Mouse (Mus musculus) ES-E14 (cell line): ENCODE measurements around the gene Mlc1. TPM values are rescaled to one million over a fixed set of nuclear protein-coding genes. Genes with fewer than 3 reads are reported as not detected.

ENCODE experiments used
- DNase-seq: peaks from one replicate; pipeline ENCODE4 v3.0.0-alpha.2; 2013; ENCODE audit warnings: low read depth, low spot score
- H3K27ac ChIP-seq: 2 replicates; pipeline ENCODE4 v1.5.1; 2012; ENCODE audit warnings: low read depth, mild to moderate bottlenecking, low read length, moderate library complexity, mixed read lengths; ENCODE audit not compliant: poor library complexity, insufficient read depth, severe bottlenecking
- H3K36me3 ChIP-seq: 2 replicates; pipeline ENCODE4 v1.6.1; 2012; ENCODE audit warnings: mild to moderate bottlenecking, low read length, moderate library complexity, mixed read lengths; ENCODE audit not compliant: control insufficient read depth, poor library complexity, insufficient read depth, severe bottlenecking
- H3K4me1 ChIP-seq, 2 experiments: fragments of 150-350 bp in 1 of 2; sonication (generic) in 1 of 2; 2 replicates each; pipeline ENCODE4 v1.6.1; 2012; ENCODE audit warnings: low read length in 2 of 2, mild to moderate bottlenecking in 1 of 2, mixed read lengths in 1 of 2; ENCODE audit not compliant: control insufficient read depth in 2 of 2, insufficient read depth in 2 of 2, poor library complexity in 1 of 2
- H3K4me3 ChIP-seq, 2 experiments: fragments of 150-350 bp in 1 of 2; sonication (generic) in 1 of 2; 2 replicates each; pipeline ENCODE4 v1.5.1; 2012; ENCODE audit warnings: low read length in 2 of 2, low read depth in 1 of 2, mild to moderate bottlenecking in 1 of 2, mixed read lengths in 1 of 2; ENCODE audit not compliant: insufficient read depth in 1 of 2, poor library complexity in 1 of 2, severe bottlenecking in 1 of 2
- H3K9ac ChIP-seq: 2 replicates; pipeline ENCODE4 v1.6.1; 2012; ENCODE audit warnings: low read depth, mild to moderate bottlenecking, low read length, mixed read lengths; ENCODE audit not compliant: poor library complexity, insufficient read depth, severe bottlenecking
- H3K9me3 ChIP-seq: fragments of 150-350 bp; sonication (generic); 2 replicates; pipeline ENCODE4 v1.6.1; 2012; ENCODE audit warnings: low read depth, mild to moderate bottlenecking, low read length; ENCODE audit not compliant: control insufficient read depth, insufficient read depth
- CHD2 ChIP-seq: IDR thresholded peaks from 2 replicates; pipeline ENCODE4 v1.6.1; 2014; ENCODE audit warnings: mild to moderate bottlenecking, low read depth, low read length, inconsistent platforms
- HCFC1 ChIP-seq: IDR thresholded peaks from 2 replicates; pipeline ENCODE4 v1.6.1; 2012; ENCODE audit warnings: low read length, inconsistent platforms, borderline replicate concordance; ENCODE audit not compliant: insufficient read depth
- MAFK ChIP-seq: IDR thresholded peaks from 2 replicates; pipeline ENCODE4 v1.6.1; 2014; ENCODE audit warnings: mild to moderate bottlenecking, low read depth, low read length, inconsistent platforms; ENCODE audit not compliant: insufficient read depth
- ZC3H11A ChIP-seq: IDR thresholded peaks from 2 replicates; pipeline ENCODE4 v1.6.1; 2012; ENCODE audit warnings: low read depth, mild to moderate bottlenecking, inconsistent platforms, low read length, borderline replicate concordance
- ZNF384 ChIP-seq: IDR thresholded peaks from 2 replicates; pipeline ENCODE4 v1.6.1; 2012; ENCODE audit warnings: low read depth, low read length, inconsistent platforms
- in situ Hi-C, 2 experiments: fragments of 600-800 bp; cut with MboI; formaldehyde crosslinking; loops; one replicate each; pipeline ENCODE4 v1.15.1; 2025; ENCODE audit warnings: low sequenced_read_pairs in 2 of 2, inconsistent platforms in 1 of 2; ENCODE audit not compliant: unreplicated experiment in 2 of 2
- total RNA-seq: library from RNA; depleted of rRNA; stranded (reverse); fragments of 300-350 nt; gene quantifications from 2 replicates; pipeline ENCODE4 v1.2.3, GENCODE M21; 2012

Gene Mlc1
- total RNA-seq, 1 experiment, result 0.36 TPM

GRCm38 (mm10) chr15:89007781-89008180 lies 29.0 kb upstream of the Mlc1 start:
- no peak for DNase-seq
- no peak for TF ChIP-seq CHD2
- no peak for TF ChIP-seq ZC3H11A
- TF ChIP-seq ZNF384, result no peak
- TF ChIP-seq HCFC1, result no peak
- TF ChIP-seq MAFK, result no peak
- Histone ChIP-seq H3K9me3 (no peaks in the 10 kb centered on the region), H3K36me3 (no peaks in the 10 kb centered on the region), H3K4me1 (no peaks in the 10 kb centered on the region), H3K9ac (no peak overlapping the region), H3K4me3 (no peak overlapping the region), H3K27ac (no peak overlapping the region)
- in situ Hi-C loops, result no loop called here

GRCm38 (mm10) chr15:89007002-89007401 lies 28.2 kb upstream of the Mlc1 start:
- no peak for DNase-seq
- Histone ChIP-seq H3K4me3 (no peak overlapping the region), H3K9ac (no peak overlapping the region), H3K27ac (no peak overlapping the region), H3K4me1 (no peaks in the 10 kb centered on the region), H3K36me3 (no peaks in the 10 kb centered on the region), H3K9me3 (no peaks in the 10 kb centered on the region)
- in situ Hi-C loops, result no loop called here
- TF ChIP-seq CHD2 (no peak), HCFC1 (no peak), ZC3H11A (no peak), ZNF384 (no peak), MAFK (no peak)

- Histone ChIP-seq H3K9me3 (no peaks in the 10 kb centered on the region), H3K4me1 (no peaks in the 10 kb centered on the region), H3K4me3 (no peak overlapping the region), H3K27ac (no peak overlapping the region), H3K9ac (no peak overlapping the region), H3K36me3 (no peaks in the 10 kb centered on the region)
- in situ Hi-C loops, result no loop called here
- no peak for DNase-seq
- no peak for TF ChIP-seq HCFC1
- no peak for TF ChIP-seq CHD2
- TF ChIP-seq MAFK, result no peak
- TF ChIP-seq ZC3H11A, result no peak
- TF ChIP-seq ZNF384, result no peak
Observed at GRCm38 (mm10) chr15:89001245-89001644, 22.4 kb upstream of the Mlc1 start.

- no peaks in the 10 kb centered on the region for H3K9me3 ChIP-seq
- no peak overlapping the region for H3K4me3 ChIP-seq
- in situ Hi-C loops, result no loop called here
- TF ChIP-seq MAFK (no peak), ZC3H11A (no peak), ZNF384 (no peak), HCFC1 (no peak), CHD2 (no peak)
- no peaks in the 10 kb centered on the region for H3K36me3 ChIP-seq
- no peak overlapping the region for H3K9ac ChIP-seq
- DNase-seq, result no peak
- no peak overlapping the region for H3K27ac ChIP-seq
- no peaks in the 10 kb centered on the region for H3K4me1 ChIP-seq
Observed at GRCm38 (mm10) chr15:89000367-89000766, 21.6 kb upstream of the Mlc1 start.

GRCm38 (mm10) chr15:88999124-88999523 lies 20.3 kb upstream of the Mlc1 start:
- in situ Hi-C loops, result no loop called here
- no peaks in the 10 kb centered on the region for H3K4me1 ChIP-seq

More at GRCm38 (mm10) chr15:88999124-88999523, 20.3 kb upstream of the Mlc1 start:
- Histone ChIP-seq H3K4me3 (no peak overlapping the region), H3K36me3 (no peaks in the 10 kb centered on the region), H3K9me3 (no peaks in the 10 kb centered on the region), H3K27ac (no peak overlapping the region), H3K9ac (no peak overlapping the region)
- TF ChIP-seq ZC3H11A (no peak), CHD2 (no peak), ZNF384 (no peak), MAFK (no peak), HCFC1 (no peak)
- DNase-seq, result no peak
